Mouse (Mus musculus): ENCODE data around the gene Gm20820.
"Not testable (repeated sequence)": the region's sequence is repeated elsewhere in the genome, so short reads cannot be mapped to it uniquely, and the experiment has no call there.

Gm20820 gene

GRCm38 (mm10) chrY:86061472-86061871, at the start of gene Gm20820:
Gene Gm20820 (plus strand): TSS chrY:86061772.
- ATAC-seq (ENCODE audit: low TSS enrichment), result not testable (repeated sequence)

Measured in frontal cortex, adult (tissue).